Mouse (Mus musculus): ENCODE data around the gene Eci3. TPM values are rescaled to one million over a fixed set of nuclear protein-coding genes. Genes with fewer than 3 reads are reported as not detected.
"Not testable (repeated sequence)": the region's sequence is repeated elsewhere in the genome, so short reads cannot be mapped to it uniquely, and the experiment has no call there.

Eci3 gene
- polyA plus RNA-seq (2014; fragmentation: Nextera tagmentation; extraction: Ambion mirVana): 0.27 and 0.44 TPM in 2 replicates

DNA sequence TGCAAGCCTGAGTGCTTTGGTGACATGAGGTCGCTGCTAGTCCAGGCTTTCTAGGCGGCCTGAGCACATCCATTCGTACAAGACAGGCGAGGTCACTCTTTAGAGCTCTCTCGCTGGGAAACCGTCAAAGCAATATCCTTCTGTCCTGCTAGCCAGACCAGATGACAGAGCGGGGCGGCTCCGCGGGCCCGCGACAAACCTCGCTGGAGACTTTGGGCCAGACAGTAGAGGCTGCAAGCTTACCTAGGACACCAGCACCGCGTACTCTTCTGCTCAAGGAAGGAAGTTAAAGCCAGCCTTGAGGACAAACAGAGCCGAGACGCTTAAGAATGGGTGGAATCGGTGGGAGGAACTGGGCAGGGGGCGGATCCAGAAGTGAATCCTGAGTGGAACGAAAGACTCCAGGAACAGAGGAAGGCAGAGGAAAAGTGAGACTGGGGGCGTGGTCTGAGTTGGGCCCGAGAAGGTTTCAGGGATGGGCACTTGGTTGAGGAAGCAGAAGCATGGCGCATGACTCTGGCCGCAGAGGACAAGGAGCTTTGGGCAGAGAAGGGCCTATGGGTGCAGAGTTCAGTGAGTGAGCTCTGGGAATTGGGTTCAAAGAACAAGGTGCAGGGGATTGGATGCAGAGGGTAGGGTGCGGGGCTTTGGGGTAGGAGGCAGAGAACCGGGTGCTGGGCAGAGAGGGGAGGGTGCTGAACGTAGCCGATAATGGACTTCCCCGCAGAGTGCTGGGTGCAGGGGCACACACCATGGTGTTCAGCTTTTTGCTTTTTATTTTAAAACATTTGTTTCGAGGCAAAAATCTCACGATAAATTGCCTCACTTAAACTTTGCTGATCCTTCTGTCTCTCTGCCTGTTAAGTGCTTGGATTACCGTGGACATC is at the start of gene Eci3:
Gene Eci3, minus strand, starts transcription at position 300 of the 887 bp plus-strand sequence.
- Histone ChIP-seq H3K9me3 (ENCODE audit: control insufficient read depth, low read length) (no peaks in the 10 kb centered on the region), H3K4me3 (ENCODE audit: low read depth, low read length) (peak within 1 kb of the TSS; percentile 42), H3K4me1 (ENCODE audit: control insufficient read depth, insufficient read depth, low read length) (0 out of 2 replicates have a peak, but pooled peaks cover 2% of the 10 kb centered on the region), H3K4me2 (ENCODE audit: low read depth, severe bottlenecking) (peak within 1 kb of the TSS; percentile 84), H3K36me3 (ENCODE audit: control insufficient read depth, insufficient read depth, low read length) (no peaks in the 10 kb centered on the region), H3K27ac (replicated peaks; ENCODE audit: low read depth, low read length) (no peak within 1 kb of the TSS), H3K27me3 (ENCODE audit: control insufficient read depth, insufficient read depth, low read length) (peaks cover 12% of the 10 kb centered on the region; the same call in 1 of the 2 replicates), H3K9ac (ENCODE audit: low read length) (peak within 1 kb of the TSS; percentile 27; the same call in 1 of the 2 replicates)
- WGBS: 2% methylated on average over 32 of the region's 32 CpGs
- ATAC-seq (ENCODE audit: insufficient number of reproducible peaks, low FRiP score, low TSS enrichment, low read depth) (peak; percentile 54), DNase-seq (ENCODE audit: low spot score) (peak; percentile 52)

DNA sequence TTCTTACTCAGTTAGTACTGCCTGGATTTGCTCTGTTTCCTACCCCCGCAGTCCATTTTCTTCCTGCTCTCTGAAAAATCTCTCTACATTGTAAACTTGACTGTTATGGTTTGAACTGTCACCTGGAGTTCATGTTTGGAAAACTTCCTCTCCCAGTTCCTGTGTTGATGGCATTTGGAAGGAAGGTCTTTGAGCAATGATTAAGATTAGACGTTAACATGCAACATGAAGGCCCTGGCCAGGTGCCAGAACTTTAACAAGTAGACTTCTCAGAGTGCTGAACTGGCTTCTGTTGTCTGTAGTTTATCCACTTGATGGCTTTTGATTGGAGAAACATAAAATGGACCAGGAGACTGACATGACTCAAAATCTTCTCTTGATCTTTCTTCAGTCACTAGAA is 32.3 kb upstream of the Eci3 start:
- no peaks in the 10 kb centered on the region for H3K27me3 ChIP-seq (ENCODE audit: control insufficient read depth, insufficient read depth, low read length)
- no peak overlapping the region for H3K9ac ChIP-seq (ENCODE audit: low read length)
- DNase-seq (ENCODE audit: low spot score) (no peak), ATAC-seq (ENCODE audit: insufficient number of reproducible peaks, low FRiP score, low TSS enrichment, low read depth) (no peak)
- no peak overlapping the region for H3K4me3 ChIP-seq (ENCODE audit: low read depth, low read length)
- H3K27ac ChIP-seq (replicated peaks; ENCODE audit: low read depth, low read length): no peak overlapping the region
- WGBS: 88% methylated on average over 2 of the region's 2 CpGs
- H3K4me1 ChIP-seq (ENCODE audit: control insufficient read depth, insufficient read depth, low read length): 0 out of 2 replicates have a peak, but pooled peaks cover 6% of the 10 kb centered on the region
- no peaks in the 10 kb centered on the region for H3K36me3 ChIP-seq (ENCODE audit: control insufficient read depth, insufficient read depth, low read length)
- no peaks in the 10 kb centered on the region for H3K9me3 ChIP-seq (ENCODE audit: control insufficient read depth, low read length)
- no peak overlapping the region for H3K4me2 ChIP-seq (ENCODE audit: low read depth, severe bottlenecking)

DNA sequence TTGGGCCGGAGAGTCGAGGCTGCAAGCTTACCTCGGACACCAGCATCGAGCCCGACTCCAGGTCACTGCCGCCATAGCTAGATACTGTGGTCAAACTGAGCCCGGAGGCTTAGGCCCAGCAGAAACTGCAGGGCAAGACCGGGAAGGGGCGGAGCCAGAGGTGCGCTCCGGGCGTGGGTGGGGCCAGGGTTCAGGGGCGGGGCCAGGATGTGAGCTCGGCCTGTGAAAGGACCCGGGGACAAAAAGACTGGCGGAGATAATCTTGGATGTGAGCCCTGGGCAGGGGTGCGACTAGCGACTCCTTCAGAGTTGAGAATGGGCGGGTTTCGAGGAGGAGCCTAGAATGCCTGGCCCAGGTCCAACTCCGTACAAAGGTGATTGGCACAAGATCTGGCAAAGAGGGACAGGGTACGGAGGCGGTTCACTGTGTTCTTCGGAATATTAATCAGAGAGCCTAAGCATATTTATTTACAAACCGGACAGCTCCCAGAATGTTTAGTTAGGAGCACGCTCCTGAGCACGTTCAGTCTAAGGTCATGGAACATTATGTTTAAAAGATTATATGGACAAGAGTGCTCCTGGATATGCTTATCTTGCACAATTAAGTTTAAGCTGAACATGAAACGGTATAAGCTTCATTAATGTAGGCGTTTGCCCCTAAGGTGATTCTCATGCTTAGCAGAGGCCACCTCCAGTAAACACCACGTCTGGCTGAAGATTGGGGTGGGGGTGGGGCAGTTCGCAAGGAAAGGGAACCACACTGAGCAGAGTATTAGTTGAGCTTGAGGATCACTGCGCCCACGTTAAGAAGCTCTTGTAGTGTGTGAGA is 30.6 kb upstream of the Eci3 start:
- Histone ChIP-seq H3K9ac (ENCODE audit: low read length) (peak overlapping the region; percentile 91), H3K4me1 (ENCODE audit: control insufficient read depth, insufficient read depth, low read length) (0 out of 2 replicates have a peak, but pooled peaks cover 6% of the 10 kb centered on the region), H3K9me3 (ENCODE audit: control insufficient read depth, low read length) (no peaks in the 10 kb centered on the region), H3K4me2 (ENCODE audit: low read depth, severe bottlenecking) (peak overlapping the region; percentile 75), H3K36me3 (ENCODE audit: control insufficient read depth, insufficient read depth, low read length) (0 out of 2 replicates have a peak, but pooled peaks cover 2% of the 10 kb centered on the region), H3K27ac (replicated peaks; ENCODE audit: low read depth, low read length) (peak overlapping the region; percentile 61; the same call in 1 of the 2 replicates), H3K27me3 (ENCODE audit: control insufficient read depth, insufficient read depth, low read length) (no peaks in the 10 kb centered on the region), H3K4me3 (ENCODE audit: low read depth, low read length) (peak overlapping the region; percentile 62)
- DNase-seq (ENCODE audit: low spot score): peak; percentile 97
- ATAC-seq (ENCODE audit: insufficient number of reproducible peaks, low FRiP score, low TSS enrichment, low read depth): peak; percentile 97
- WGBS: 1% methylated on average over 33 of the region's 33 CpGs

DNA sequence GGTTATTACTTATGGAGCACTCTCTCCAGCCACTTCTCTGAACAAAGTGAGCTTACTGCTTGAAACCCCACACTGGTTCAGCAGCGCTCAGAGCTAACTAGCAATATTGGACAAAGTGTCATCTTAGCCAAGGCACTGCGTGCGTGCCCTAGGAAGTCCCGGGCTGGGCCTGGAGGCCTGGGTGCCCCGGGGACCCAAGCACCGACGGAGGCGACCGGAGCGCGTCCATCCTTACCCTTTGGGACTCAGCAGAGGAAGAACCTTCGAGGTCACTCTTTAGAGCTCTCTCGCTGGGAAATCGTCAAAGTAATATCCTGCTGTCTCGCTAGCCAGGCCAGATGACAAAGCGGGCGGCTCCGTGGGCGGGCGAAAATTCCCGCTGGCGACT is 30.0 kb upstream of the Eci3 start:
- H3K4me2 ChIP-seq (ENCODE audit: low read depth, severe bottlenecking): peak overlapping the region; percentile 75
- H3K27me3 ChIP-seq (ENCODE audit: control insufficient read depth, insufficient read depth, low read length): no peaks in the 10 kb centered on the region
- no peaks in the 10 kb centered on the region for H3K9me3 ChIP-seq (ENCODE audit: control insufficient read depth, low read length)
- 0 out of 2 replicates have a peak, but pooled peaks cover 2% of the 10 kb centered on the region for H3K36me3 ChIP-seq (ENCODE audit: control insufficient read depth, insufficient read depth, low read length)
- H3K27ac ChIP-seq (replicated peaks; ENCODE audit: low read depth, low read length): peak overlapping the region; percentile 61; the same call in 1 of the 2 replicates
- H3K4me1 ChIP-seq (ENCODE audit: control insufficient read depth, insufficient read depth, low read length): 0 out of 2 replicates have a peak, but pooled peaks cover 6% of the 10 kb centered on the region
- H3K9ac ChIP-seq (ENCODE audit: low read length): peak overlapping the region; percentile 91
- H3K4me3 ChIP-seq (ENCODE audit: low read depth, low read length): peak overlapping the region; percentile 62
- WGBS: 1% methylated on average over 22 of the region's 22 CpGs
- DNase-seq (ENCODE audit: low spot score) (no peak), ATAC-seq (ENCODE audit: insufficient number of reproducible peaks, low FRiP score, low TSS enrichment, low read depth) (peak; percentile 55; the same call in 1 of the 2 replicates)

DNA sequence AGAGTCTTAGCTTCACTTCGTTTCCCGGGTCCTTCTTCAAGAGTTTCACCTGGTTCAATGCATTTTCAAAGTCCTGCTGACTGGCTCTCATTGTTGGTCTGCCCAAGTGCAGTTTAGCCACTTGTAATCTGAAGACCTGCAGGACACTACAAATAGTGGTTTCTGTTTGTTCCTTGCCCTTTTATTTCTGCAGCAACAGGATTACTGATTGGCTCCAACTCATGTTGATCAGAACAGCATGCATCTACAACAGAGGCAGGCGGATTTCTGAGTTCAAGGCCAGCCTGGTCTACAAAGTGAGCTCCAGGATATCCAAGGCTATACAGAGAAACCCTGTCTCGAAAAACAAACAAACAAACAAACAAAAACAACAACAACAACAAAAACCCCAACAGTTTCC is 29.5 kb upstream of the Eci3 start:
- H3K27ac ChIP-seq (replicated peaks; ENCODE audit: low read depth, low read length): no peak overlapping the region
- peak overlapping the region; percentile 75 for H3K4me2 ChIP-seq (ENCODE audit: low read depth, severe bottlenecking)
- H3K4me1 ChIP-seq (ENCODE audit: control insufficient read depth, insufficient read depth, low read length): 0 out of 2 replicates have a peak, but pooled peaks cover 6% of the 10 kb centered on the region
- peak overlapping the region; percentile 62 for H3K4me3 ChIP-seq (ENCODE audit: low read depth, low read length)
- no peaks in the 10 kb centered on the region for H3K27me3 ChIP-seq (ENCODE audit: control insufficient read depth, insufficient read depth, low read length)
- DNase-seq (ENCODE audit: low spot score) (peak; percentile 22), ATAC-seq (ENCODE audit: insufficient number of reproducible peaks, low FRiP score, low TSS enrichment, low read depth) (no peak)
- H3K9me3 ChIP-seq (ENCODE audit: control insufficient read depth, low read length): no peaks in the 10 kb centered on the region
- 80% methylated on average over 4 of the region's 4 CpGs for WGBS
- H3K9ac ChIP-seq (ENCODE audit: low read length): no peak overlapping the region
- H3K36me3 ChIP-seq (ENCODE audit: control insufficient read depth, insufficient read depth, low read length): 0 out of 2 replicates have a peak, but pooled peaks cover 2% of the 10 kb centered on the region

DNA sequence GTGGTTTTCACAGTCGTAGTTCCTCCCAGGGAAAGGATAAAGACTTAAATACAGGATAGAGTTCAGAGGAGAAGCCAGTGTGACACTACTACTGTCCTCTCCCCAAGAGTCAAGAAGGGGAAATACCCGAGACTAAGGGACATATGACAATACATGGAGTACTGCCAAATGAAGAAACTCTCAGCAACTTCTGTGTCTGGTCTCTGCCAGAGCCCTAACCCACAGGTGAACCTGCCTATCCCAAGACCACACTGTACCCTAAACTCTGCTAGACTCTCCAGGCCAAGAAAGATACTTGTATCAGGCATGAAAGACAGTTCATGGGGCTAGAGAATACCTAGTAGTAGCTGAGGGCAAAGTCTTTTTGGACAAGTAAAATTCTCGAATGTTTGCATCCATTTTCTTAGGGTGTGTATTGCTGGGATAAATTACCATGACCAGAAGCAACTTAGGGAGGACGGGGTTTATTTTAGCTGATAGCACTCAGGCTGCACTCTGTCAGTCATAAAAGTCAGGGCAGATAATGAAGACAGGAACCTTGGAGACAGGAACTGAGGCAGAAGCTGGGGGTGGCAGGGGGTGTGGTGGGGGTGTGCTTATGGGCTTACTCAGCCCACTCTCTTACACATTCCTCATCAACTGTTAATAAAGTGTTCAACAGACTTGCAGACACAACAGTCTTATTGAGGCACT is 28.1 kb upstream of the Eci3 start:
- H3K4me2 ChIP-seq (ENCODE audit: low read depth, severe bottlenecking): no peak overlapping the region
- H3K36me3 ChIP-seq (ENCODE audit: control insufficient read depth, insufficient read depth, low read length): peaks cover 7% of the 10 kb centered on the region
- no peak overlapping the region for H3K9ac ChIP-seq (ENCODE audit: low read length)
- H3K27ac ChIP-seq (replicated peaks; ENCODE audit: low read depth, low read length): no peak overlapping the region
- no peak overlapping the region for H3K4me3 ChIP-seq (ENCODE audit: low read depth, low read length)
- WGBS: 77% methylated on average over 4 of the region's 4 CpGs
- 0 out of 2 replicates have a peak, but pooled peaks cover 6% of the 10 kb centered on the region for H3K4me1 ChIP-seq (ENCODE audit: control insufficient read depth, insufficient read depth, low read length)
- no peaks in the 10 kb centered on the region for H3K9me3 ChIP-seq (ENCODE audit: control insufficient read depth, low read length)
- ATAC-seq (ENCODE audit: insufficient number of reproducible peaks, low FRiP score, low TSS enrichment, low read depth): no peak
- DNase-seq (ENCODE audit: low spot score): no peak
- H3K27me3 ChIP-seq (ENCODE audit: control insufficient read depth, insufficient read depth, low read length): no peaks in the 10 kb centered on the region

DNA sequence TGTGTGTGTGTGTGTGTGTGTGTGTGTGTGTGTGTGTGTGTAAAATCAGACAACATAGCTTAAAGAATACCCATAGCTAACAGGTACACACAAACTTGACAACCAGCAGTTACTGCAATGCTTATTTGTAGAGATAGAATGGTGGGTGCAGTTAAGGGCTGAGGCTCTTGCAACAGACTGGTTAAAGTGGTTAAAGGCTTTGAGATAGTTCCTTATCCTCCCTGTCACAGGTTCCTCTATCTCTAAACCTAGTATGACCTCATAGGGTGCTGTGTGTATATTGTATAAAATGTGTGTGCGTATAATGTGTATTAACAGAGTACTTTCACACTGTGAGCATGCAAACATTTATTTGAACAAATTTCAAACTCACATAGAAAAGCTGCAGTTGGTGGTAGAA is 19.9 kb upstream of the Eci3 start:
- not testable (repeated sequence) for H3K27ac ChIP-seq (replicated peaks; ENCODE audit: low read depth, low read length); H3K9ac ChIP-seq (ENCODE audit: low read length); ATAC-seq (ENCODE audit: insufficient number of reproducible peaks, low FRiP score, low TSS enrichment, low read depth); H3K9me3 ChIP-seq (ENCODE audit: control insufficient read depth, low read length); H3K4me2 ChIP-seq (ENCODE audit: low read depth, severe bottlenecking); H3K4me3 ChIP-seq (ENCODE audit: low read depth, low read length); H3K27me3 ChIP-seq (ENCODE audit: control insufficient read depth, insufficient read depth, low read length); DNase-seq (ENCODE audit: low spot score); H3K4me1 ChIP-seq (ENCODE audit: control insufficient read depth, insufficient read depth, low read length)
- peaks cover 16% of the 10 kb centered on the region for H3K36me3 ChIP-seq (ENCODE audit: control insufficient read depth, insufficient read depth, low read length)
- 100% methylated on average over 1 of the region's 1 CpGs for WGBS

All from limb, embryonic 11.5 days (tissue).